Mouse (Mus musculus) thymus, adult 2 months (tissue): Measurements from ENCODE around the gene Aire.

Source experiments
- CTCF ChIP-seq: fragments of 200-500 bp; IDR thresholded peaks from 2 replicates; pipeline ENCODE4 v1.5.1; 2012; ENCODE audit warnings: mild to moderate bottlenecking, control low read depth, low read length, moderate library complexity, borderline replicate concordance; ENCODE audit not compliant: control insufficient read depth, poor library complexity, insufficient read depth; ENCODE audit errors: extremely low read depth
- POLR2A ChIP-seq: fragments of 200-500 bp; IDR thresholded peaks from 2 replicates; pipeline ENCODE4 v1.6.1; 2012; ENCODE audit warnings: mild to moderate bottlenecking, low read length, control low read depth, moderate library complexity; ENCODE audit not compliant: control insufficient read depth, poor library complexity, insufficient read depth; ENCODE audit errors: extremely low read depth

DNA sequence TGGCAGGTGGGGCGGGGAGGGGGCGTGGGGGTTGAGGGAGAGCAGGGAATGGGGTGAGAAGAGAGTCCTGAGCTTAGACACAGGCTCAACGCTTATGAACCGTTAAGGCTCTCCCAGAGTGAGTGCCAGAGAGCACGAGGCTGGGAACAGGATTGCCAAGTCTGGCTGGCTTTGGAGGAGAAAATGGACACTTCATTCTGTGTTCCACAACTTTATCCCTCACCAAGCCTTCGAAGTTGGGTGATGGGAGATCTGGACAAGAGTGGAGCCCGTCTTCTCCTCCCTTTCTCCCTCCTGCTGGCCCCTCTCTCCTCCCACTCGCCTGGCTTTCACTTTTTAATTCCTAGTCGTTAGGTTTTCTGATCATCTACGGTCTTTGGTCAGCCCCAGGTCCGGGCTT lies 25.1 kb upstream of the Aire start:
- TF ChIP-seq CTCF: no peak
- TF ChIP-seq POLR2A: no peak
